Mouse (Mus musculus): Measurements from ENCODE around the gene Clgn.
"Not testable (repeated sequence)": the region's sequence is repeated elsewhere in the genome, so short reads cannot be mapped to it uniquely, and the experiment has no call there.

The Clgn gene

DNA sequence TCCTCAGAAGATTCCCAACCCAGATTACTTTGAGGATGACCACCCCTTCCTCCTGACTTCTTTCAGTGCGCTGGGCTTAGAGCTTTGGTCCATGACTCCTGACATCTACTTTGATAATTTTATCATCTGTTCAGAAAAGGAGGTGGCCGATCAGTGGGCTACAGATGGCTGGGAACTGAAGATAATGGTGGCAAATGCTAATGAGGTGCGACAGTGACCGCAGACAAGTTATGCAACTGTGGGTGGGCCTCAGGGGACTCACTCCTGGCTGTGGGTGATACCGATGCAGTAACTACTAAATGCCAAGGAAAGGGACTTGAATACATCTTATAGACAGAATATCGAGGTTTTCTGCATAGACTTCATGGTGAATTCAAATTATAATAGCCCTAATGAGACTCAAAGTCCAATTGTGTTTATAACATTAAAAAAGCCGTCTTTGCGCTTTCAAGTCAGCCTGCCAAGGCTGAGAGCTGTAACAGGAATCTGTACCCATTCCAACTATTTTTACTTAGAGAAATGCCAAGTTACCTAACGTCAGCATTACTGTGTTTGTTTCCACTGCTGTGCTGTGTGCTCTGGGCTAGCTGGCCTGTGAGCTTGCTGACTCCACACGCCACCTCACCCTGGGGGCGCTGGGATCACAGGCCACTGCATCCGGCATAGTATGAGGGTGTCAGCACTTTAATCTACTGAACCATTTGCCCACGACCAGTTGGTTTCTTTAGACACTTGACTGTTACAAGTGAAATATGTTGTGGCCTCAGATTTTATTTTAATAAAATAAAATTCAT lies 33.6 kb downstream of the Clgn start:
- peak; percentile 42 to 43 for DNase-seq (ENCODE audit: low spot score in 2 of 2)

DNA sequence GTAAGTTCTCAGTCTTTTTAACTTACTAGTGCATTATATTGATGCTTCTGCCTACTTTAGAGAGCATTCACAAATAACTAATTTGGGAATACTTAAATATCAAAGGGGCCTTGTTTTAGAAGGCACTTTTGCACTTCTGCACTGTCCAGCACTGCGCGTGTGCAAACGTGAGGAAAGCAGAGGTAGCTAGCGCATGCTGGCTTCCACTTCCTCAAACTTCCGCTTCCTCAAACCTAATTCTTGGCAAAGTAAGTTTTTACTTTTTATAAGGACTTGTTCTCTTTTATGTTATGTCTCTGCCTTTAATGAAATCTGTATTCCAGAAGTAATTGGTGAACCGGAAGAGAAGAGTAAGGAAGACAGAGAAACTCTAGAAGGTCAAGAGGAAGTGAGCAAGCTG lies 35.5 kb downstream of the Clgn start:
- no peak for DNase-seq (ENCODE audit: low spot score in 2 of 2)

DNA sequence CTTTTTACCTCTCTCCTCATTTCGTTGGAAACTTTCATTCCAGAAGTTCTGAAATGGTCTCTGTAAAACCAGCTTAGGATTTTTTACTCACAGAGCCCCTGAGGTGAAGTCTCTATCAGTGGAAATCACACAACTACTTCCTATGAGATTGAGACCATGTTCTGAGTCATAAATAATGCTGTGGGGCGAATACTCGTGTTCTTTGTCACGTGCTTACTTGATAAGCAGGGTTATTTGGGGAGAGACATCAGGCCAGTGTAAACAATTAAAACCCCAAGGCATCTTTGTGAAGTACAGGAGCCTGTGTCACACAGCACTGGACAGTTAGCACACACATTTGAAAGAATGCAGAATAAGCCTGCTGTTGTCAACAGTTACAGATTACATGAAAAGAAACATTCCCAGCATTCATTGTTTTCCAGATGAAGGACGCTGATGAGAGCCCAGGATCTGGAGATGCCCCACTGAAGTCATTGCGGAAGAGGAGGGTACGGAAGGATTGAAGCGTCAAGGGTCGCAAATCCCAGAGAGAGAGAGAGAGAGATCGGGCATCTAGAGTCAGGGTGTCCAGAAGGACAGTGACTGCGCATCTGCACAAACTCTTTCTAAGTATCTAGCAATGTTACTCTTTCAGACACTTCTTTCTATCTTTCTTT lies 36.6 kb downstream of the Clgn start:
- DNase-seq (ENCODE audit: low spot score in 2 of 2), result no peak

DNA sequence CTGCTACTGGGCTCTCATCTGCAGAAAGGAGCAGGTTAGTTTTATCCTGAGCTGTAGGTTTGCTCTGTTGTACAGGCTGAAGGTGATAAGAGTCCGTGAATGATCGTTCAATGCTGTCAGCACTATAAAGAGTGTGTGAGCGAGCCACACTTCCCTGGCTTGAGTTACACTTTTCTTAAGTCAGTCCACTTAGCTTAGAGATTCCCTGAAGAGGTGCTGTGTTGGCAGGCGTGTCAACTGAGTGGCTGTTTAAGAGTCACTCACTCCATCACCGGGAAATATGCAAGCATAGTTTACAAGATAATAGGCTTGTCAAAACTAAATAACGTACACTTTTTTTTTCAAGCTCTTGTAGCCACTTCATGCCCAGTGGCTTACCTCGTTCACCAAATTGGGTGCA lies 37.3 kb downstream of the Clgn start:
- no peak for DNase-seq (ENCODE audit: low spot score in 2 of 2)

DNA sequence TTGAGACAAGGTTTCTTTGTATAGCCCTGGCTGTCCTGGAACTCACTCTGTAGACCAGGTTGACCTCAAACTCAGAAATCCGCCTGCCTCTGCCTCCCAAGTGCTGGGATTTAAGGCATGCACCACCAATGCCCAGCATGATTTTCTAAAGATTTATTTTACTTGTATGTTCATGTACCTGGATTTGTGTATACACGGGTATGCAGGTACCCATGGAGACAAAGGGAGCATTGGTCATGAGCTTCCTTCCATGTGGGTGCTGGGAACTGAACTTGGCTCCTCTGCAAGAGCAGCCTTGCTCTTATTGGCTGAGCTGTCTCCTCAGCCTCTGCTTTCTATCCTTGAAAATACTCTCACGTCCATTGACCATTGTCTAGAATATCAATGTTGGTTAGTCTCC lies 39.0 kb downstream of the Clgn start:
- not testable (repeated sequence) for DNase-seq (ENCODE audit: low spot score in 2 of 2)

DNA sequence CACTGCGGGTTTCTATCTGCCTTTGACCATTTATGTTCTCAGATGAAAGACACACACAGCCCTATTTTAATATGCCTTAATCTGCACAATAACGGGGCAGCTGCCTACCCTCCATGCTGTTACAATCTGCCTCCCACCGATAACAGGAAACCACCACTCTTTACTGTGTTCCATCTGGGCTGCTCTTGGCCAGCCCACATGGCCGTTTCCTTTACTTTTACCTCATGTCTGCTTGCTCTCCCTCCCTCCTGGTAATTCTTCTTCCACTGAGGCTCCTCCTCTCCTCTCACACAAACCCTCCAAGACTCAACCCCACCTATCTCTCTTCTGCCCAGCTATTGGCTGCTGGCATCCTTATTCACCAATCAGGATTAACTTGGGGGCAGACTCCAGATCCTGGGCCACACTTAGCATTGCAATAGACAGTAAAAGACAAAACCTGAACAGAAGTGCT lies 39.4 kb downstream of the Clgn start:
- no peak for DNase-seq (ENCODE audit: low spot score in 2 of 2)

DNA sequence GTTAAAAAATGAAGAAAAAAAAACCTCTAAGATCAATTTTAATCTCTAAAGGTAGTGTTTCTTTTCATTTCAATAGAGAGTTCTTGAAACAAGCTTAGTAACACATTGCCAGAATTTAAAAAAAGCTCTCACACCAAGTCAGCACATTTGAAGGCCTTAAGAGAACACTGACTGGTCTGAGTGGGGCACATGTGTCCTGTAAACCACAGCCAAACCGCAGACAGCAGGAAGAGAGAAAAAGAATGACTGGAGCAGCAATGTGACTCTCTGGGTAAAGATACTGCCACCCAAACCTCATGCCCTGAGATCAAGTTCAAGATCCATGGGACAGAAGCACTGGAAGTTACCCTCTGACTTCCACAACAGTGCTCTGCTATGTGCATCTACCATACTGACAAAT lies 47.4 kb downstream of the Clgn start:
- no peak for DNase-seq (ENCODE audit: low spot score in 2 of 2)

DNA sequence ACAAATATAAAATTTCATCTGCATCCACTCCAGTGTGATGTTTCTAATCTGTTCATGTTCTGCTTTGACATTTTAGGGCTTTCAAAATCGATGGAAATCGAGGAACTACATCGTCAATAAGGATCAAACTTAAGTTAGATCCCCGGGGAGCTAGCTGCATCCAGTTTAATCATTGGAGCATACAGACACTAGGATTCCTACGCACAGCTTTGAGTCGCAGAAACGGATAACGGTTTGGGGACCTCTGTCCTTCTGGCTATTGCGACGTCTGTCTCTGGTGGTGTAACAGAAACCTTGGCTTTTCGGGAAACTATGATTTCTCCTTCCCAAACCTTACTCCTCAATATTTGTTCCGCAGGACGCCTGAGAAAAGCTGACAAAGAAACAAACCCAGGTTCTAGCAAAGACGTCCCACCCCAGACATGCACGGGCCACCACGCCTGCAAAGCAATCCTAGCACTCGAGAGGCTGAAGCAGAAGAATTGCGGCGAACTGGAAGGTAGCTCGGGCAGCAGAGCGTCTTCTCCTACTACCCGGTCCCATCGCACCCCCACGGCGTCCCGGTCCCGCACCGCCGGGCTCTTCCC lies 52.1 kb downstream of the Clgn start:
- DNase-seq (ENCODE audit: low spot score in 2 of 2), result peak in 1 of 2 experiments; percentile 48

DNA sequence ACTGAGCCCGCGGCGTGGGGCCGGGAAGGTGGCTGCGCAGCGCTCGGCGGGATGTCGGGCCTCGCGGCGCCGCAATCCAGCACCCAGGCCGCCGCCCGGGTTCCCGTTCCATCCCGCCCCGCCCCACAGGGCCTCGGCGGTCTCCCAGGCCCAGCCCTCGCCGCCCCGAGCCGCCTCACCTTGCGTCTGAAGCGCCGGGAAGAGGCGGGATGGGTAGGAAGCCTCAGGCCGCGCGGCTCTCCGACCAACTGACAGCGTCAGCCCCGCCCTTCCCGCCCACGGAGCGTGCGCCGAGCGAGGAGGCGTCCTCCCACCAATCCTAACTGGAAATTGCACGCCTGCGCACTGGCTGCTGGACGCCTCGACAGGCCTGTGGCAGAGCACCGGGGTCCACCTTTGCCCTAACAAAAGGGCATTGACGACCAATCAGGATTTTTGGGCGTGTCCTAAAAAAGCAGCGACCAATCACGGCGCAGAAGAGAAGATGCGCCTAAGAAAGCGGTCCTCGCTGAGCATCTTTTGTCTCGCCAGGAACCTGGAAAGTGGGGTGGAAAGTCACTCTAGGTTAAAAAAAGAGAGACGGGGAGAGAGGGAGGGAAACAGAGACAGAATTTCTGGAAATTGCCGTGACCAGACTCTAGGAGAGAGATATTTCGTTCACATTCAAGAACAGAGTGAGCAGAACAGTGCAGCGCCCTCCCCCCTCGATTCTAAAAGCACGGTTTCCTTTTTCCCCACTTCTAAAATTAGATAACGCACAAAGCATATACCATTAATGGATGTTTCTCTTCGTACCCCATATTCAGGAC lies 52.8 kb downstream of the Clgn start:
- peak; percentile 99 for DNase-seq (ENCODE audit: low spot score in 2 of 2)

DNA sequence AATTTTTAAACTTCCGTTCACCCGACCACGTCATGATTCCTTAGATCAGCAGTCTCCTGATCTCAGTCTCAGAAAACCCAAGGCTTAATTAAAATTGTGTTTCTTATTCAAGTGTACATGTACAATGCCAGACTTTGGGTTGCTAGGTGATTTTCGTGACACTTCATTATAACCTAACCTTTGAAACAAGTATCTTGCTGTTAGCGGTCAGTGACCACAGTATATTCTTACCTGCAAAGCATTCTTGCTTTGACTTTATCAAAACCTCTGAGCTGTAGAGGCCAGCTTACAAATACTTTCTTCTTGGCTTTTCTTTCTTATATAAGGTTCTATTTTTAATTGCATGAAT lies 53.4 kb downstream of the Clgn start:
- no peak for DNase-seq (ENCODE audit: low spot score in 2 of 2)

DNA sequence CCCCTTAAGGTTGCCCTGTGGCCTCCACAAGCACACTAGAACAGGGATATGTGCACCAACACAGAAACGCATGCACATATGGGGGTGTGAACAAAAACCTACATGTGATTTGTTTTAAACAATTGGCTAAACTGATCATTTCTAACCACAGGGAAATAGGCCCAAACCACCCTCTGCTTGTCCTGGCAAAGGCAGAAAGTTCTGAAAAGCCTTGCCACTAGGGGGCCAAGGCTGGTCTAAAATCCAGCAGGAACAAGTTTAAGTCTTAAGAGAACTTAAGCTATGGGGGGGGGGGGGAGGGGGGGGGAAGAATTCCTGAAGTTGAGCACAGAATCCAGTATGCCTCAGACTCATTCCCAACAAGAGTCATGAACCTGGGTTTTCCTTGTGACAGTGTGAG lies 60.3 kb downstream of the Clgn start:
- DNase-seq (ENCODE audit: low spot score in 2 of 2), result no peak

DNA sequence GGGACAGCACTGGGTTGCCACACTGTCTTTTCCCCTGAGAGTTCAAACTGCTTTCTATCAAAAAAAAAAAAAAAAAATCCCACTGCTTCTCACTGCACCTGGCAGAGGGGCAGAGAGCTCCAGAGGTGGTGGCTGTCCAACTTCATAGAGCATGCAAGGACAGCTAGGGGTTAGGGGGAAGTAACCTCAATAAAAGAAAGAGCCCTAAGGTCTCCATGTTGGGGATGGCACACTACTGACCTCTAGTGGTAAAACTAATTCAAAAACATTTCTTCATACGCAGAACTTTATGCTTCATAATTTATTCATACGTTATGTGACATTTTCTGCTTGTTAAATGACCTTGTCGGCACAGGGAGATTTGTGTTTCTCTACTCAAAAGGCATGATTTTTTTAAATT lies 61.4 kb downstream of the Clgn start:
- DNase-seq (ENCODE audit: low spot score in 2 of 2), result no peak

DNA sequence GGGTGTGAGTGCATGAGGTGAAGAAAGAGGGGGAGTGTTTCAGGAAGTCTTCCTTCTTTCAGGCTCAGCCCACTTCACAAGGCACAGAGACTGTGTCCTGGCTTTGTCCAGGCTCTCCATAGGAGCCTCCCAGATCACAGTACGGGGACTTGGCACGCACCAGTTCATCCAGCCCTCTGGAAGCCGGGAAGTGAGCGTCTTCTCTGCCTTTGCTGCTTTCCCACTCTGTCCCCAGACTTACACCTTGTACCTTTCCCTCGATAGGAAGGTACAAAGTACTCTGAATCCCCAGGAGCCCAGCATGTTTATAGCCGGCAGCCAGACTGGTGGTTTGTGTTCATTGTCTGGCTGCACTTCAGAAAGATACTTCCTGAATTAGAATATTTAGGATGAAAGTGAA lies 67.5 kb downstream of the Clgn start:
- no peak for DNase-seq (ENCODE audit: low spot score in 2 of 2)

DNA sequence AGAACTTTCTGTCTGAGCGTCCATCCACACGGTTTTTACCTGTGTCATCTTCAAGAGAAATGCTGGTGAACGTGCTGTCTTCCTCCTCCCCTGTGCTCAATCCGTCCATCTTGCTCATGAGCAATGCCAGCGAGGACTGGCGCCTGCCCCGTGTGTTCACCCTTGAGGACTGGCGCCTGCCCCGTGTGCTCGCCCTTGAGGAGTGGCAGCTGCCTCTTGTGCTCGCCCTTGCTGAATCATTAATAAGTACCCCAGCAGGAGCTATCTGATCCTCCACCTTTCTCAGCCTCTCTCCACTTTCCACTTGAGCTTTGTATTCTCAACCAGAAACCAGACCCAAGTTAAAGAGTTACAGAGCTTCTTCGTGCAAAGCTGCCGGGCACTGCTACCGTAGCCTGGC lies 68.6 kb downstream of the Clgn start, which contains the start of gene Scoc:
Scoc (minus strand) TSS at position 170 of the 400 bp plus-strand sequence.
- DNase-seq (ENCODE audit: low spot score in 2 of 2), result no peak

DNA sequence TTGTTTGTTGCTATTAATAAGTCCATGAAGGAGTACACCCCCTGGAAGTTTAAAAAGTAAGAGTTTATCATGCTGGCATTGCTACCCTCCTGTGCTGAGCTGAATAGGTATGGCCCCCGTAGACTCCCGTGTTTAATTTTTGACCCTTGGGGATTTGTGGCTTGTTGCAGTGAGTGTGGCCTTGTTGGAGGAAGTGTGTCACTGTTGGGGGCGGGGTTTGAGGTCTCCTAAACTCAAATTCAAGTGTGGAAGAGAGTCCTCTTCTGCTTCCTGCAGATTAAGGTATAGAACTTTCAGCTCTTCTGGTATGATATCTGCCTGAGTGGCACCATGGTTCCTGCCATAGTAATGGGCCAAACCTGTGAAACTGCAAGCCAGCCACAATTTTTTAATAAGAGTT lies 69.9 kb downstream of the Clgn start:
- no peak for DNase-seq (ENCODE audit: low spot score in 2 of 2)
